Mouse (Mus musculus): ENCODE data around the gene Reep3. TPM values are rescaled to one million over a fixed set of nuclear protein-coding genes. Genes with fewer than 3 reads are reported as not detected.

The Reep3 gene
- polyA plus RNA-seq, 1 experiment from 2014 or later = 38.6 TPM

DNA sequence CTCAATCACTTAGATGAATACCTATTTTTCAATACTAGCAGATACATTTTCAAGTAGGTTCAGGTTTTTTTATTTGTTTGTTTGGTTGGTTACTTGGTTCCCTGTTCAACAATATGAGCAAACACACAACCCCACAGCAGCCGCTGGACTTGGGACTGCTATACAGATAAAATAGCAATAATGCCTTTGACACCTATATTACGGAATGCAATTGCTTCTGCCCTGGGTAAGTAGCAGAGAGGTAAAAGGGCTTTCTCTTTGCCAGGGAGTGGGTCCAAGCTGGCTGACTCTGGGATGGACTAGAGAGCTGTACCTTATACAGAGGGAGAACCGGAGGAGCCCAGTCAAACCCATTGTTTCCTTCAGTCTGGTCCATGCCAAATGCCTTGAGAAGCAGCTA, 56.3 kb downstream of the Reep3 start:
- Histone ChIP-seq H3K27me3 (no peaks in the 10 kb centered on the region), H3K4me3 (replicated peaks) (no peak overlapping the region), H3K9me3 (no peaks in the 10 kb centered on the region), H3K36me3 (0 out of 2 replicates have a peak, but pooled peaks cover 4% of the 10 kb centered on the region), H3K27ac (no peak overlapping the region), H3K4me1 (replicated peaks) (peaks cover 21% of the 10 kb centered on the region), H3K9ac (replicated peaks) (no peak overlapping the region), H3K4me2 (replicated peaks) (no peak overlapping the region)
- 94% methylated on average over 3 of the region's 3 CpGs for WGBS
- no peak for ATAC-seq

GRCm38 (mm10) chr10:67039001-67039400, 57.7 kb downstream of the Reep3 start:
- ATAC-seq = 0 out of 2 replicates have a peak, but pooled peaks have one; percentile 11
- H3K36me3 ChIP-seq = 0 out of 2 replicates have a peak, but pooled peaks cover 4% of the 10 kb centered on the region
- H3K27me3 ChIP-seq = no peaks in the 10 kb centered on the region
- peaks cover 7% of the 10 kb centered on the region; the same call in 1 of the 2 replicates for H3K4me1 ChIP-seq (replicated peaks)
- H3K4me3 ChIP-seq (replicated peaks) = no peak overlapping the region
- H3K9ac ChIP-seq (replicated peaks) = no peak overlapping the region
- WGBS = 59% methylated on average over 17 of the region's 17 CpGs
- H3K4me2 ChIP-seq (replicated peaks) = no peak overlapping the region
- no peak overlapping the region for H3K27ac ChIP-seq
- no peaks in the 10 kb centered on the region for H3K9me3 ChIP-seq

GRCm38 (mm10) chr10:67036542-67036941, 60.2 kb downstream of the Reep3 start:
- whole genome bisulfite sequencing = 85% methylated on average over 10 of the region's 10 CpGs
- H3K36me3 ChIP-seq = peaks cover 4% of the 10 kb centered on the region; the same call in 1 of the 2 replicates

DNA sequence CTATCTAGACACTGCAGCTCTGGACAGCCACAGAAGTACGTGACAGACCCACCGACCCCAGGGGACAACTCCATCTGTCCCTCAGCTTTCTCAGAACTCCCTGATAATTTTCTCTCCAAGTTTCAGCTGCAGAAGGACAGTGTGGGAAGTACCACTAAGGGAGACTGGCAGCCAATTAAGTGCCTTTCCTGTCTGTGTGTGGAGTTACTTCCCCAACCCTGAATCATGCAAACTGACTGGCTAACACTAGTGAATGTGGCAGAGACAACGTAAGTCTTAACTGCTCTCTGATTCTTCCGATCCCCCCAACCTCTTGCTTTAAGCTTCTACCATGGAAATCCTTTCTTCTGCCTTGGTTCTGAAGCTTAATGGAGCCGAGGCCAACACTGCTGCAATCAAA, 60.6 kb downstream of the Reep3 start:
- no peak overlapping the region for H3K4me2 ChIP-seq (replicated peaks)
- ATAC-seq = no peak
- WGBS = 85% methylated on average over 5 of the region's 5 CpGs
- no peaks in the 10 kb centered on the region for H3K9me3 ChIP-seq
- peaks cover 4% of the 10 kb centered on the region; the same call in 1 of the 2 replicates for H3K36me3 ChIP-seq
- no peak overlapping the region for H3K9ac ChIP-seq (replicated peaks)
- no peak overlapping the region for H3K4me3 ChIP-seq (replicated peaks)
- no peak overlapping the region for H3K27ac ChIP-seq
- H3K27me3 ChIP-seq = no peaks in the 10 kb centered on the region
- H3K4me1 ChIP-seq (replicated peaks) = 0 out of 2 replicates have a peak, but pooled peaks cover 6% of the 10 kb centered on the region

More at GRCm38 (mm10) chr10:67036542-67036941, 60.2 kb downstream of the Reep3 start:
- Histone ChIP-seq H3K4me3 (replicated peaks) (no peak overlapping the region), H3K9me3 (no peaks in the 10 kb centered on the region), H3K27ac (no peak overlapping the region), H3K9ac (replicated peaks) (no peak overlapping the region), H3K4me2 (replicated peaks) (no peak overlapping the region), H3K4me1 (replicated peaks) (0 out of 2 replicates have a peak, but pooled peaks cover 6% of the 10 kb centered on the region), H3K27me3 (no peaks in the 10 kb centered on the region)
- no peak for ATAC-seq

GRCm38 (mm10) chr10:67031186-67031585, 65.6 kb downstream of the Reep3 start:
- Histone ChIP-seq H3K4me3 (replicated peaks) (no peak overlapping the region), H3K27me3 (no peaks in the 10 kb centered on the region), H3K9ac (replicated peaks) (no peak overlapping the region), H3K36me3 (peaks cover 11% of the 10 kb centered on the region; the same call in 1 of the 2 replicates), H3K27ac (no peak overlapping the region), H3K9me3 (no peaks in the 10 kb centered on the region), H3K4me2 (replicated peaks) (no peak overlapping the region), H3K4me1 (replicated peaks) (peaks cover 4% of the 10 kb centered on the region)
- 78% methylated on average over 7 of the region's 7 CpGs for WGBS
- no peak for ATAC-seq

DNA sequence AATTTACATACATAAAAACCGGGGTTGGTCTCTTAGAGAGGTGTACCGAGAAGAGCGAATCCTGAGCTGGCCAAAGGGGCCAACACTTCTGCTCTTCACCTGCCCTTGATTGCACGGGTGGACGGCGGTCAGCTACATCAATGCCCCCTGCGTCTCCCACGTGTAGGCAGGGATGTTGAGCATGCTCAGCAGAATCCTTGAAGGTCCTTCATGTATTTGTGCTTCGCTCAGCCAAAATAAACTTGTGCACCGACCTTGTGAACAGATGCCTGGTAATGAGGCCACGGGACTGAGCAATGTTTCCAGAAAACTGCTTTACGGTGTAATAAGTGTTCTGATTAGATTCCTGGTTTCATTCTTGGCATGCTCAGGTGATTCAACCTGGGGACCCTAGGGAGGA, 67.4 kb downstream of the Reep3 start:
- H3K27ac ChIP-seq = no peak overlapping the region
- H3K9ac ChIP-seq (replicated peaks) = no peak overlapping the region
- H3K27me3 ChIP-seq = no peaks in the 10 kb centered on the region
- no peak for ATAC-seq
- H3K4me1 ChIP-seq (replicated peaks) = peaks cover 12% of the 10 kb centered on the region
- H3K4me2 ChIP-seq (replicated peaks) = no peak overlapping the region
- H3K36me3 ChIP-seq = peaks cover 7% of the 10 kb centered on the region; the same call in 1 of the 2 replicates
- 77% methylated on average over 12 of the region's 12 CpGs for WGBS
- no peaks in the 10 kb centered on the region for H3K9me3 ChIP-seq
- H3K4me3 ChIP-seq (replicated peaks) = no peak overlapping the region

- Histone ChIP-seq H3K4me3 (replicated peaks) (no peak overlapping the region), H3K4me2 (replicated peaks) (no peak overlapping the region), H3K27ac (peak overlapping the region; percentile 67), H3K9me3 (no peaks in the 10 kb centered on the region), H3K9ac (replicated peaks) (no peak overlapping the region), H3K4me1 (replicated peaks) (peaks cover 12% of the 10 kb centered on the region), H3K36me3 (peaks cover 11% of the 10 kb centered on the region), H3K27me3 (no peaks in the 10 kb centered on the region)
- peak; percentile 46; the same call in 1 of the 2 replicates for ATAC-seq
- 77% methylated on average over 8 of the region's 8 CpGs for WGBS
Observed at GRCm38 (mm10) chr10:67026375-67026774, 70.4 kb downstream of the Reep3 start.

- H3K4me2 ChIP-seq (replicated peaks) = no peak overlapping the region
- no peak overlapping the region for H3K9ac ChIP-seq (replicated peaks)
- H3K4me3 ChIP-seq (replicated peaks) = no peak overlapping the region
- H3K9me3 ChIP-seq = no peaks in the 10 kb centered on the region
- peaks cover 17% of the 10 kb centered on the region for H3K36me3 ChIP-seq
- no peaks in the 10 kb centered on the region for H3K27me3 ChIP-seq
- H3K27ac ChIP-seq = peak overlapping the region; percentile 67
- 55% methylated on average over 10 of the region's 10 CpGs for WGBS
- peak; percentile 74 for ATAC-seq
- H3K4me1 ChIP-seq (replicated peaks) = peaks cover 12% of the 10 kb centered on the region
Observed at GRCm38 (mm10) chr10:67025573-67026236, 71.0 kb downstream of the Reep3 start.

GRCm38 (mm10) chr10:67024391-67024790, 72.4 kb downstream of the Reep3 start:
- WGBS = 98% methylated on average over 6 of the region's 6 CpGs
- Histone ChIP-seq H3K4me3 (replicated peaks) (no peak overlapping the region), H3K36me3 (peaks cover 17% of the 10 kb centered on the region), H3K4me2 (replicated peaks) (no peak overlapping the region), H3K27me3 (no peaks in the 10 kb centered on the region), H3K9me3 (no peaks in the 10 kb centered on the region), H3K4me1 (replicated peaks) (peaks cover 12% of the 10 kb centered on the region), H3K9ac (replicated peaks) (no peak overlapping the region), H3K27ac (no peak overlapping the region)
- no peak for ATAC-seq

DNA sequence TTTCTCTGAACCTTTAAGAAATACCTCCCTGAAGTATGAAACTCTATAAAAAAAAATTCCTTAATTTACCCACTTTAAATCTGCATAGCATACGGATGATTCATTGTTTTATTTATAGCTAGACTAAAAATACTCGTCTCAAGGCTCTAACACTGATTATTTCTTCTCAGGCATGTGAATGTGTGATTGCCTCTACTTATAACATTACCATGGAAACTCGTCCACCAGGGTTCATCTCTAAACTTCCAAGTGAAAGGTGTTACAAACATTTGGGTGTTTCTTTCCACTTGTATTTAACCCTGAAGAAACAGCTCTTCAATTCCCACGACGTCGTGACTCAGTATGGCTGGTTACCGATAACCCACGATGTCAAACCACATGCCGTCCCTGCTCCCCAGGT, 73.7 kb downstream of the Reep3 start:
- 93% methylated on average over 9 of the region's 9 CpGs for WGBS
- Histone ChIP-seq H3K9ac (replicated peaks) (no peak overlapping the region), H3K4me3 (replicated peaks) (no peak overlapping the region), H3K4me1 (replicated peaks) (peaks cover 18% of the 10 kb centered on the region), H3K36me3 (peaks cover 14% of the 10 kb centered on the region), H3K27me3 (no peaks in the 10 kb centered on the region), H3K27ac (no peak overlapping the region), H3K9me3 (no peaks in the 10 kb centered on the region), H3K4me2 (replicated peaks) (no peak overlapping the region)
- no peak for ATAC-seq

DNA sequence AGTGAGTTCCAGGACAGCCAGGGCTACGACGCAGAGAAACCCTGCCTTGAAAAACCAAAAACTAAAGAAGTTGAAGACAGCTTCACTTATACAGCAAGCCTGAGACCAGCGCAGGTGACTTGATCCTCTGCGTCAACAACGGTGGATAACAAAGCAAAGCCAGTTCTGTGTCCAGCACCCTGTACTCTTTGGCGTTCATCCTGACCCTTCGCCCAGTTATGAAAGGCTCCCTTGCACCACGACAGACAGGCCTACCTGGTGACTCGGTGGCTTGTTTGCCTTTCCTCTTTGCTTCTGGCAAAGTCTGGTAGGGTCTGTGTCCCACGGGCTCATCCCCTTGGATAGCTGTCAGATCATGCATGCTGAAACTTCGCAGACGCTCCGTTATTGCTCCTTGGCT, 75.3 kb downstream of the Reep3 start:
- no peak for ATAC-seq
- no peak overlapping the region for H3K4me2 ChIP-seq (replicated peaks)
- no peak overlapping the region for H3K27ac ChIP-seq
- H3K27me3 ChIP-seq = no peaks in the 10 kb centered on the region
- no peak overlapping the region for H3K9ac ChIP-seq (replicated peaks)
- H3K36me3 ChIP-seq = peaks cover 14% of the 10 kb centered on the region
- H3K4me3 ChIP-seq (replicated peaks) = no peak overlapping the region
- H3K9me3 ChIP-seq = no peaks in the 10 kb centered on the region
- peaks cover 24% of the 10 kb centered on the region for H3K4me1 ChIP-seq (replicated peaks)
- WGBS = 94% methylated on average over 13 of the region's 13 CpGs

DNA sequence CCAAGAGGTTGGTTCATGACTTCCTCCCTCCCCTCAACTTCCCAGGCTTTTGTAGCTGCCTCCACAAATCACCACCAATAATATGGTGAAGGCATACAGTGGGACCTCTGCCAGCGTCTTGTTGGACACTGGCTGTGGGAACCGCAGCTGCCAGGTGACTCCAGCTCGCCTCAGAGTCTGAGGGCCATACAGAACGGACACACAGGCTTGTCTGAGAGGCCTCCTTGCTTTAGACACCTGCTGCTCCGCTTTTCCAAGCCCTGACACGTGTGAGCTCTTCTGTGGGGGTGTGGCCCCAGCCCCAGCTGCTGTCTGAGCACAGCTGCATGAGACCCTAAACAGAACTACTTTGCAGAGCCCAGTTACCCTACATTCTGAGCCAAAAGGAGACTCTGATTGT, 77.9 kb downstream of the Reep3 start:
- Histone ChIP-seq H3K27ac (no peak overlapping the region), H3K4me1 (replicated peaks) (peaks cover 13% of the 10 kb centered on the region), H3K36me3 (peaks cover 31% of the 10 kb centered on the region), H3K4me2 (replicated peaks) (no peak overlapping the region), H3K9me3 (no peaks in the 10 kb centered on the region), H3K9ac (replicated peaks) (no peak overlapping the region), H3K27me3 (no peaks in the 10 kb centered on the region), H3K4me3 (replicated peaks) (no peak overlapping the region)
- ATAC-seq = peak; percentile 60; the same call in 1 of the 2 replicates
- WGBS = 54% methylated on average over 6 of the region's 6 CpGs
